Mouse (Mus musculus): ENCODE measurements at regions not wholly inside any gene's neighbourhood (a gene's known extent, or its start where the extent isn't known, plus 50 kb on each side); places are given as distances from the start of the nearest gene placed in this dataset.

- DNase-seq (ENCODE audit: low read depth, low spot score): no peak
Measured at GRCm38 (mm10) chr17:4940589-4940988, 53.5 kb upstream of the Arid1b start.

GRCm38 (mm10) chr17:4941286-4941800 lies 52.8 kb upstream of the Arid1b start:
- DNase-seq (ENCODE audit: low read depth, low spot score): no peak

- no peak for DNase-seq (ENCODE audit: low read depth, low spot score)
Measured at GRCm38 (mm10) chr17:4942868-4943267, 51.3 kb upstream of the Arid1b start.

Measured in retina, adult 2 months (tissue).